Mouse (Mus musculus) forebrain, embryonic 14.5 days (tissue): ENCODE results near the gene Ephb4. TPM values are rescaled to one million over a fixed set of nuclear protein-coding genes. Genes with fewer than 3 reads are reported as not detected.

Experiments used
- ATAC-seq: fragments of 200-750 bp; cut with Nextera tagmentation; 2 replicates; pipeline ENCODE4 v1.8.0; 2017; ENCODE audit warnings: mild to moderate bottlenecking, moderate library complexity
- DNase-seq: peaks from one replicate; pipeline ENCODE4 v3.0.0-alpha.2; 2015; ENCODE audit warnings: low spot score
- H3K27ac ChIP-seq: fragments of 300-500 bp; sonication (generic); 2 replicates; pipeline ENCODE4 v1.5.1; 2014; ENCODE audit warnings: low read depth, mild to moderate bottlenecking, control low read depth, low read length, moderate library complexity
- H3K27me3 ChIP-seq: fragments of 300-500 bp; sonication (generic); replicated peaks from 2 replicates; pipeline ENCODE4 v1.6.1; 2014; ENCODE audit warnings: low read length, control low read depth, mixed read lengths; ENCODE audit not compliant: control insufficient read depth, insufficient read depth
- H3K36me3 ChIP-seq: fragments of 300-500 bp; sonication (generic); 2 replicates; pipeline ENCODE4 v1.6.1; 2014; ENCODE audit warnings: low read length, control low read depth; ENCODE audit not compliant: control insufficient read depth, insufficient read depth
- H3K4me1 ChIP-seq: fragments of 300-500 bp; sonication (generic); 2 replicates; pipeline ENCODE4 v1.6.1; 2014; ENCODE audit warnings: antibody characterized with exemption, low read length, control low read depth; ENCODE audit not compliant: control insufficient read depth, insufficient read depth
- H3K4me2 ChIP-seq: fragments of 300-500 bp; sonication (generic); 2 replicates; pipeline ENCODE4 v1.6.1; 2014; ENCODE audit warnings: mild to moderate bottlenecking, control low read depth, low read length
- H3K4me3 ChIP-seq: fragments of 300-500 bp; sonication (generic); 2 replicates; pipeline ENCODE4 v1.5.1; 2014; ENCODE audit warnings: low read depth, low read length, control low read depth
- H3K9ac ChIP-seq: fragments of 300-500 bp; sonication (generic); 2 replicates; pipeline ENCODE4 v1.6.1; 2014; ENCODE audit warnings: mild to moderate bottlenecking, low read length, control low read depth, moderate library complexity
- H3K9me3 ChIP-seq: fragments of 300-500 bp; sonication (generic); replicated peaks from 2 replicates; pipeline ENCODE4 v1.6.1; 2016; ENCODE audit warnings: low read length, control low read depth, mixed read lengths; ENCODE audit not compliant: control insufficient read depth
- WGBS: fragments of 180-500 bp; shearing (Covaris S2); extraction: QIAGEN DNeasy Blood & Tissue Kit; methylation state at CpG from one replicate; pipeline ENCODE4 v1.1.7; 2014; 5-methylcytosine and 5-hydroxymethylcytosine counted together
- polyA plus RNA-seq: library from polyadenylated mRNA; unstranded; fragments of >200 nt; fragmentation: Nextera tagmentation; extraction: Ambion mirVana; gene quantifications from 2 replicates; pipeline ENCODE4 v1.2.1, GENCODE M21; 2014

Gene Ephb4
- polyA plus RNA-seq, 1 experiment from 2014 or later, result 6.2 TPM

DNA sequence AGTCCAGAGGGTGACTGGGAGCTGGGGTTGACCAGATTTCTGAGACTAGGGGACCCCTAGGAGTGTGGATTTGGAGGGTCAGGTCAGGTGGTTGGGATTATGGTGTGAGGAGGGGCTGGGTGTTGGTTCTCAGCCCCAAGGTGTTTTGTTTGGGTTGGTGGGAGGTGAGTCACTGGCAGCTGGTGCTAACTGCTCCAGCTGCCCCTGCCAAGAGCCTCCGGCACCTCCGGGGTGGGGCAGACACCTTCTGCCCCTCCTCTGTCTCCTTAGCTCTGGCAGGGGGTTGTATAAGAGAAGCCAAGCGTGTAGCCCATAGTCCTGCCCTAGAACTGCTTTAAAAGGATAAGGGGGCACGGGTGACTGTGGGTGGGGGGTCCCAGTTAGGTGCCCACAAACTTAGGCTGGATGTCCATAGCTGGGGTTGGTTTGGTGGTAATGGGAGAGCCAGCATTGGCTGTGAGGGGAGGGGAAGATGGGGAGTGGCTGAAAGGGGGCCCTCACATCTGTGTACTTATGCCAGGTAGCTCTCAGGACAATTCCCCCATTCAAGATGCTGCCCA is 24.7 kb downstream of the Ephb4 start:
- no peaks in the 10 kb centered on the region for H3K4me1 ChIP-seq
- H3K9ac ChIP-seq, result no peak overlapping the region
- no peaks in the 10 kb centered on the region for H3K27me3 ChIP-seq
- WGBS, result 75% methylated on average over 4 of the region's 4 CpGs
- no peaks in the 10 kb centered on the region for H3K9me3 ChIP-seq
- no peak overlapping the region for H3K27ac ChIP-seq
- no peak overlapping the region for H3K4me3 ChIP-seq
- peaks cover 48% of the 10 kb centered on the region for H3K36me3 ChIP-seq
- ATAC-seq, result no peak
- no peak for DNase-seq
- no peak overlapping the region for H3K4me2 ChIP-seq

DNA sequence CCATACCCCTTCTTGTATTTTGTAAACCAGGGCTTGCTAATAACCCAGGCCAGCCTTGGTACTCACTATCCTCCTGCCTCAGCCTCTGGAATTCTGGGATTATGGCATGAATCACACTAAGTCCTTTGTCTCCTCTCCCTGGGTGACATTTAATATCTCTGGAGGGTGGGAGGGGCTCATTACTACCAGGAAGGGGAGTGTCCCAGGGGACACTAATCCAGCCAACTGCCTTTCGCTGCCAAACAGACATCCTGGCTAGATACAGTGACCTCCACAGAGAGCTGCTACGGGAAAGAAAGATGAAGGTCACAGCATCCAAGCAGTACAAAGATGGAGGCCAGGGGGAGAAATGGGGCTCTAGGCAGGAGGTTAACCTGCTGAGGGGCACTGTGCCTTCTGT is 25.7 kb downstream of the Ephb4 start:
- Histone ChIP-seq H3K27me3 (no peaks in the 10 kb centered on the region), H3K4me1 (no peaks in the 10 kb centered on the region), H3K4me3 (no peak overlapping the region), H3K36me3 (peaks cover 39% of the 10 kb centered on the region), H3K27ac (no peak overlapping the region), H3K4me2 (no peak overlapping the region), H3K9me3 (no peaks in the 10 kb centered on the region), H3K9ac (no peak overlapping the region)
- no peak for DNase-seq
- WGBS, result 48% methylated on average over 2 of the region's 2 CpGs
- ATAC-seq, result no peak

DNA sequence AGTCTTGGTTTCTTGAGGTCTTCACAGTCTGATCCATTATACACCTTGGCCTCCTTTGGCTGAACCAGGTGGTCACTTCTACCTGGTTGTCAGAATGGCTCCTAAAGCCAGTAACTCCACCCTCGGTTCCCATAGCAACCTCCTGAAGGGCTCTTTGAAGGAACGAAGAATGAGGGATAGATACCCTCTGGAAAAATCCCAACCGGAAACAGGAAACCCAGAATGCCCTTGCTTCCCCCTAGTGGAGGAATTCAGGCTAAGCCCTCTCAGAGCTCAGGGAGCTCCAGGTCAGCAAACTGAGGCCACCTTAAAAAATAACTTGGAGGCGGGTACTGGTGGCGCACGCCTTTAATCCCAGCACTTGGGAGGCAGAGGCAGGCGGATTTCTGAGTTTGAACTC is 26.3 kb downstream of the Ephb4 start:
- WGBS, result 48% methylated on average over 7 of the region's 7 CpGs
- H3K36me3 ChIP-seq, result peaks cover 33% of the 10 kb centered on the region
- H3K4me3 ChIP-seq, result no peak overlapping the region
- H3K4me1 ChIP-seq, result no peaks in the 10 kb centered on the region
- no peak overlapping the region for H3K9ac ChIP-seq
- H3K27me3 ChIP-seq, result no peaks in the 10 kb centered on the region
- H3K27ac ChIP-seq, result no peak overlapping the region
- DNase-seq (peak; percentile 51), ATAC-seq (no peak)
- H3K4me2 ChIP-seq, result no peak overlapping the region
- H3K9me3 ChIP-seq, result no peaks in the 10 kb centered on the region

DNA sequence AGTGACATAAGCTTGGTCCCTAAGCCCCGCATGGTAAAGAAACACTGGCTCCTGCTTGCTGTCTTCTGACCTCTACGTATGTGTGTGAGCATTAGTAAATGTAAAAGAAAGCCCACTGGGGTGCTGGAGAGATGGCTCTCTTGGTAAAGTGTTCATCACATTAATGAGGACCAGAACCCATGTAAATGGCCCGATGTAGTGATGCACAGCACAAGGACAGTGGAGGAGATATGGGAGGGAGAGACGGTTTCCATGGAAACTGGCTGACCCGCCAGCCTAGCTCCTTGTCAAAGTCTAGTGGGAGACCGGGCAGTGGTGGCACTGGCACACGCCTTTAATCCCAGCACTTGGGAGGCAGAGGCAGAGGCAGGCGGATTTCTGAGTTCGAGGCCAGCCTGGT is 26.8 kb downstream of the Ephb4 start:
- ATAC-seq (no peak), DNase-seq (peak; percentile 23)
- WGBS, result 54% methylated on average over 9 of the region's 9 CpGs
- Histone ChIP-seq H3K9me3 (no peaks in the 10 kb centered on the region), H3K36me3 (peaks cover 30% of the 10 kb centered on the region), H3K4me1 (no peaks in the 10 kb centered on the region), H3K4me2 (no peak overlapping the region), H3K4me3 (no peak overlapping the region), H3K27me3 (no peaks in the 10 kb centered on the region), H3K27ac (no peak overlapping the region), H3K9ac (no peak overlapping the region)

DNA sequence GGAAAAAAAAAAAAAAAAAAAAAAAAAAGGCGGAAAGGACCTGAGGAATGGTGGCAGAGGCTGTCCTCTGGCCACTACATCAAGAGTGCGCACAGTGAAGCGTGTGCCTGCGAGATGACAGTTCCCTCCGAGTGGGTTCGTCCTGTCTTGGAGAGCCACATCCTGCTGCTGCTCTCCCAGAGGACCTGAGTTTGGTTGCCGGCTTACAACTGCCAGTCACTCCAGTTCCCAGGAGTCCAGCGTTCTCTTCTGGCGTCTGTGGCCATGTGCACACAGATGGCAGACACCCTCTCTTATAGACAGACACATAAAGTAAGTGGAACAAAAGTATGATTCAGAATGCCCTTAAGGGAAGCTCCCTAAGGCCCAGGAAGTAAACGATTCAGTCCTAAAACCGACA is 27.3 kb downstream of the Ephb4 start:
- Histone ChIP-seq H3K4me2 (no peak overlapping the region), H3K4me1 (no peaks in the 10 kb centered on the region), H3K9me3 (no peaks in the 10 kb centered on the region), H3K4me3 (no peak overlapping the region), H3K27me3 (no peaks in the 10 kb centered on the region), H3K9ac (no peak overlapping the region), H3K36me3 (peaks cover 26% of the 10 kb centered on the region), H3K27ac (no peak overlapping the region)
- 50% methylated on average over 10 of the region's 11 CpGs for WGBS
- DNase-seq (peak; percentile 8), ATAC-seq (no peak)

DNA sequence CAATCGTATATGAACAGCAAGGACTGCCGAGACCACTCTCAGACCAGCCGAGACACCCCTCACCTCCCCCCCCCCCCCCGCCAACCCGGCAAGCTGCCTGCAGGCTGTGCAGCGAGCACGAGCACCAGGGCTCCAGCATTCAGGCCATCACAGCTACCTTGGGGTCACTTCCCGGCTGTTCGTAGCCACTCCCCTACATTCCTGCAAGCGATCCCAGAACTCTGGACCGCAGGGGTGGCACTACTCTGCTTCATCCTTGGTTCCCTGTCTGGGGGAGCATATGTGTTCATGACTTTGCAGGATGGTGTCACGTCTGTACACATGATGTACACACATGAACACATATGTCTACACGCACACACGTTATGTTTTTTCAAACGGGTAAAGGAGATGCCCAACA is 27.7 kb downstream of the Ephb4 start:
- Histone ChIP-seq H3K4me3 (no peak overlapping the region), H3K36me3 (peaks cover 21% of the 10 kb centered on the region), H3K9ac (no peak overlapping the region), H3K4me2 (no peak overlapping the region), H3K27ac (no peak overlapping the region), H3K9me3 (no peaks in the 10 kb centered on the region), H3K4me1 (no peaks in the 10 kb centered on the region), H3K27me3 (no peaks in the 10 kb centered on the region)
- 34% methylated on average over 12 of the region's 15 CpGs for WGBS
- ATAC-seq, result no peak
- DNase-seq, result no peak

DNA sequence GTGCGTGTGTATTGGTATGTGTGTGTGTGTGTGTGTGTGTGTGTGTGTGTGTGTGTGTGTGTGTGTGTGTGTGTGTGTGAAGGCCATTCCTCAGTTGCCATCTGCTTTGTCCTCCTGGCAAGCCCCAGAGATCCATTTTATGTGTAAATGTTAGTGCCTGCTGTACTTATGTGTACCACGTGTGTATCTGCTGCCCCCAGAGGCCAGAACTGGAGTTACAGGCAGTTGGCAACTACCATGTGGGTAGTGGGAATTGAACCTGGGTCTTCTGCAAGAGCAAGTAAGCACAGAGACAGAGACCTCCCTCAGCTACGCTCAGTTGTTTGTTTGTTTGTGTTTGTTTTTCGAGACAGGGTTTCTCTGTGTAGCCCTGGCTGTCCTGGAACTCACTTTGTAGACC is 31.2 kb downstream of the Ephb4 start:
- peak; percentile 71 for DNase-seq
- Histone ChIP-seq H3K4me3 (no peak overlapping the region), H3K4me2 (no peak overlapping the region), H3K27me3 (no peaks in the 10 kb centered on the region), H3K9ac (no peak overlapping the region), H3K27ac (no peak overlapping the region), H3K9me3 (no peaks in the 10 kb centered on the region), H3K4me1 (no peaks in the 10 kb centered on the region), H3K36me3 (no peaks in the 10 kb centered on the region)
- ATAC-seq, result no peak
- 58% methylated on average over 4 of the region's 4 CpGs for WGBS

DNA sequence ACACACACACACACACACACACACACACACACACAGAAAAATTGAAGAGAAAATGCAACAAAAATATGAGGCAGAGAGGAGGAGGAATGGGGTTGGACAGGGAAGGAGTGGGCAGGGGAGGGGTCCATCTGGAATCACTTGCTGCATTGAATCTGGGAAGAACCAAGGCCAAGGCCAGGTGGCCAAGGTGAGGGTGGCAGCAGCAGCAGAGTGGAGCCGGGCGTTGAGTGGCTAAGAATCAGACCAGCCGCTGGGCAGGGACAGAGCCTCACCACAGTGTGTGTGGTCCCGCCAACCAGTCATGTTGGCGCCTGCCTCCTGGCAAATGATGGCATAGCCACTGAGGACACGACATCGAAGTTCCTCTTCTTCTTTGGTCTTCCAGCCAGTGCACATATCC is 33.5 kb downstream of the Ephb4 start:
- Histone ChIP-seq H3K36me3 (no peaks in the 10 kb centered on the region), H3K27ac (no peak overlapping the region), H3K4me1 (no peaks in the 10 kb centered on the region), H3K4me3 (no peak overlapping the region), H3K4me2 (no peak overlapping the region), H3K9ac (no peak overlapping the region), H3K27me3 (no peaks in the 10 kb centered on the region), H3K9me3 (no peaks in the 10 kb centered on the region)
- no peak for DNase-seq
- no peak for ATAC-seq
- WGBS, result 75% methylated on average over 7 of the region's 7 CpGs

DNA sequence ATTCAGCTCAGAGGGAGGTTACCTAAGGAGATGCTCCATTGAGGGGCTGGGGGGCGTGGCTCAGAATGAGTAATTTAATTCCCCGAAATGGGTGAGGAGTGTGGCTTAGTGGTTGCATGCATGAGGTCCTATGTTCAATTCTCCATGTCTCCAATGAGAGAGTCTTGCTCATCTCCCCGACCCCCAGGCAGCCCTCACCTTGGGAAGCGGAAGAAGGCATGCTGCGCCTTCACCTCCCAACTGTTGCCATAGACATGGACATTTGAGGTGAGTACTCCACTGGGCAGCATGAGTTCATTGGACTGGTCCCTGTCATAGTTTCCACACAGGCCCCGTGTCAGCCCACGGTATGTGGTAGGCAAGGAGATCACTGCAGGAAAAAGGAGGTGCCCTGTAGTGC is 36.8 kb downstream of the Ephb4 start:
- no peaks in the 10 kb centered on the region for H3K36me3 ChIP-seq
- H3K4me3 ChIP-seq, result no peak overlapping the region
- no peak overlapping the region for H3K27ac ChIP-seq
- ATAC-seq, result no peak
- H3K4me2 ChIP-seq, result no peak overlapping the region
- no peaks in the 10 kb centered on the region for H3K9me3 ChIP-seq
- no peak for DNase-seq
- WGBS, result 83% methylated on average over 7 of the region's 7 CpGs
- no peaks in the 10 kb centered on the region for H3K27me3 ChIP-seq
- no peak overlapping the region for H3K9ac ChIP-seq
- no peaks in the 10 kb centered on the region for H3K4me1 ChIP-seq
